Mouse (Mus musculus) megakaryocyte, embryonic 14.5 days (primary cell): Measurements from ENCODE around the gene Rab4a.

Experiments used
- FLI1 ChIP-seq: IDR thresholded peaks from 2 replicates; pipeline ENCODE4 v1.6.1; 2012; ENCODE audit warnings: low read length, inconsistent platforms, mixed read lengths
- GATA1 ChIP-seq: IDR thresholded peaks from 3 replicates; pipeline ENCODE4 v1.6.1; 2012; ENCODE audit warnings: mixed read lengths, low read length, inconsistent platforms, borderline replicate concordance

DNA sequence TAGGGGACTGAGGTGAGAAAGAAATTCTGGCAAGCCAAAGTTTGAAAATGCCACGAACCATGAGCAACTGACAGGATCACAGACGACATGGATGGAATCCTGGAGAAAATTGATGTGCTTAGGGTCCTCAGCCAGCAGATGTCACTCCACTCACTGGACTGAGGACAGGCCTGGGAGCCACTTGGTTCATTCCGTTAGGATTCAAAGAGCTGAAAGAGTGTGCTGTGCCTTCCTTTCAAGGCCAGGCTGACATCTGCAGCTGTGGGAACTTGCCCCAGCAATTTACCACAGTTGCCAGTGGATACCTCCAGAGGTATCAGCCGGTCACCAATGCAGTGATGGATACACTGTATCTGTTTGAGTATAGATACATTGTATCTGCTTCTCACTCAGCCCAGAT is 41.1 kb upstream of the Rab4a start:
- TF ChIP-seq GATA1 (no peak), FLI1 (no peak)
